Mouse (Mus musculus) brain, embryonic 14.5 days (tissue): ENCODE measurements at regions not wholly inside any gene's neighbourhood (a gene's known extent, or its start where the extent isn't known, plus 50 kb on each side); places are given as distances from the start of the nearest gene placed in this dataset.

Source experiments
- DNase-seq: peaks from one replicate; pipeline ENCODE4 v3.0.0-alpha.2; 2011; ENCODE audit warnings: low read depth
- CTCF ChIP-seq: fragments of 200-500 bp; IDR thresholded peaks from 2 replicates; pipeline ENCODE4 v1.5.1; 2012; ENCODE audit warnings: inconsistent platforms, mild to moderate bottlenecking, moderate library complexity, borderline replicate concordance; ENCODE audit not compliant: insufficient read depth, insufficient read length; ENCODE audit errors: extremely low read depth
- POLR2A ChIP-seq: fragments of 200-500 bp; IDR thresholded peaks from 2 replicates; pipeline ENCODE4 v1.6.1; 2012; ENCODE audit warnings: mild to moderate bottlenecking, inconsistent platforms, borderline replicate concordance; ENCODE audit not compliant: poor library complexity, insufficient read depth, insufficient read length, severe bottlenecking; ENCODE audit errors: extremely low read depth

GRCm38 (mm10) chr15:36427334-36427733 lies 580.2 kb downstream of the Zfp706 start:
- peak; percentile 15 for DNase-seq
- TF ChIP-seq POLR2A: no peak

DNA sequence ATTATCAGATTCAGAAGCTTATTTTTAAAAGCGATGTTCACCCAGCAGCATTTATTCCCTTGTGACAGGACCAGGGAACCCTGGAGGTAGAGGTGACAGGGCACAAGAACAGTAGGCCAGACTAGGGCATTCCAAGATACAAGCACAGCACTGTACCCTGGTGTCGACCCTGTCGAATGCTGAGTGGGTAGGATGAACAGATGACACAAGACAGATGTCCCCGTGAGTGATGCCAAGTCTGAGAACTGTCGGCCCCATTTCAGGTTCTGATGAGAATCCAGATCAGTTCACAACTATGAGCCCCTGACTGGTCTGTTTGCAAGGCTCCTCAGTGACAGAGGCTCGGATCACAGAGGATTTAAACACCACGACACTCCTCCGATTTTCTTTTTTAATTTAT lies 581.7 kb downstream of the Zfp706 start:
- peak; percentile 56 for DNase-seq
- TF ChIP-seq CTCF (no peak), POLR2A (no peak)

- no peak for DNase-seq
Measured at GRCm38 (mm10) chr15:36424047-36424446, 583.5 kb downstream of the Zfp706 start.

DNA sequence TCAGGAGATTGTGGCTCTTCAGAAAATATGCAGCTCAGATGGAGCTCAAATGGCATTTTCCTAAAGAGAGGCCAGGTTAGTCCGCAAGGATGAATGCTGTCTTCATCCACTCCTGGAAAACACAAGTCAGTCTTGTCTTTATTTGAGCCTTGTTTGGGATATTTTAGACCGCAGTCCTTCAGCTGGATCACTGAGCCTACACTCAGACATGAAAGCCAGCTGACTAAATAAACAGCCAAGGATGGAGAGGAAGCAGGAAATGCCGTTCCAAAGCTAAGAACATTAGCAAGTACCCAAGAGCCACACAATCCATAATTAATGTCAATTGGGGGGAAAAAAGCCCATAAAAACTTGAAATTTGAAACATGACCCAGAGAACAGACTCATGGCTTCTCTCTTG lies 584.8 kb downstream of the Zfp706 start:
- DNase-seq: no peak
- no peak for TF ChIP-seq POLR2A
- TF ChIP-seq CTCF: no peak

More at GRCm38 (mm10) chr15:36424047-36424446, 583.5 kb downstream of the Zfp706 start:
- TF ChIP-seq POLR2A (no peak), CTCF (no peak)

GRCm38 (mm10) chr15:36419943-36420480 lies 587.6 kb downstream of the Zfp706 start:
- TF ChIP-seq POLR2A: no peak
- no peak for TF ChIP-seq CTCF
- DNase-seq: no peak

GRCm38 (mm10) chr15:36417426-36417825 lies 590.1 kb downstream of the Zfp706 start:
- TF ChIP-seq CTCF (no peak), POLR2A (no peak)
- DNase-seq: no peak

DNA sequence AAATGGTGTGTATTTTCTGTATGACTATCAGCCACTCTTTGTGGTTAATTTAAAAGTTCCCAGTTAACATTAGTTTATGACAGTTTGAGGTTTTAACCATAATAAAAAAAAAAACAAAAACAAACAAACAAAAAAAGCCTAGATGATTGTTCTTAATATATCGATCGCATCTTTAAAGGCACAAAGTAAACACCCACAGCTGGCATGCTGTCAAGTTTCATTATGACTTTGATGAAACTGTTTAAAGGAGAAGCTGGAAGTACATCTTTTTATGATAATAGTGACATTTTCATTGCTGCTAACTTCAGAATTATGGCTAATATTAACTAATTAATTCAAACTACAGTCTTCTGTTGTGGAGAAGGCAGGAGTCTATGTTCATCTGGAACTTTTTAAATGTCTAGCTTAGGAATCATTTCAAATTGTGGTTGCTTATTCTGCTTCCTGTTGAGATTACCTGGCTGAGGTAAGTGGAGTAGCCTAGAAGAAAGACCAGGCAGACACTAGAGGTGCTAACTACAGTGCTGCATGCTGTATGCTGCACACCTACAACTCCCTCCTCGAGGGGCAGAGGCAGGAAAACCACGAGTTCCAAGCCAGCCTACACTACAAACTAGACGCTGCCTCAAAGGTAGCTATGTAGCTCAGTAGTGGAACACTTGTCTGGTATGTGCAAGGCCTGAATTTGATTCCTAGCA lies 591.9 kb downstream of the Zfp706 start:
- DNase-seq: no peak
- no peak for TF ChIP-seq CTCF
- TF ChIP-seq POLR2A: no peak

DNA sequence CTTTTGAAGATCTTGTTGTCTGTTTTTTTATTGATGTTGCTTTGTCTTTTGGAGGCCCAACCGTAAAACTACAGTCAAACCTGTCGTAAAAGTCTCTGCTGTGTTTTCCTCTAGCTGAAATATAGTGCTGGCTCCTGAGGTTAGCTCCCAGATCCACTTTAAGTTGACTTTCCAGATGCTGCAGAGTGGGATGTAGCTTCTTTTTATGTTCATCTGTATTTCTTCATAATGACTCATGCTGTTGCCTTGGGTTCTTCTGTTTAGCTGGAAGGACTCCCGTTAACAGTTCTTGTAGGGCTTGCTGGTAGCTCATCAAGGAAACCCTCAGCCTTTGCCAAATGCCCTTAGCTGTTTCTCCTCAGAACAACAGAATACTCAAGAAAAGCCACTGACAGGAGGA lies 595.6 kb downstream of the Zfp706 start:
- TF ChIP-seq POLR2A: no peak
- no peak for TF ChIP-seq CTCF
- no peak for DNase-seq

DNA sequence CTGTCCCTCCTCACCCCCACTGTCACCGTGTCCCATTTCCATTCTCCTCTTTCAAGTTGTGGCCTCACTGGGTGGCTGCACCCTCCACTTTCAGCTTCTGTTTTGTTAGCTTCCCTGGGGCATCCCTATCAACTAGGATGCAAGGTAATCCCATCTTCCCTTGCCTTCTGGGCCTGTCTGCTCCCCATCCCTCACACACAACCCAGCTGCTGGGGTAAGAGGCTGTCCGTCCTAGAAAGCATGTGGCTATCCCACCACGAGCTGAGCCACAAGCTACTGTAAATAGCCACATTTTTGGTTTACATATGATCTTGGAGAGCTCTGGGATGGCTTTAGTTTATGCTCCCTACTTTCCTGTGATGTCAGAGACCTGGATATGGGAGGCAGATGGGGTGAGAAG lies 602.1 kb downstream of the Zfp706 start:
- TF ChIP-seq CTCF (no peak), POLR2A (no peak)
- no peak for DNase-seq

- TF ChIP-seq CTCF (no peak), POLR2A (no peak)
- DNase-seq: no peak
Measured at GRCm38 (mm10) chr15:36403336-36404119, 604.0 kb downstream of the Zfp706 start.

- no peak for DNase-seq
- no peak for TF ChIP-seq POLR2A
- no peak for TF ChIP-seq CTCF
Measured at GRCm38 (mm10) chr15:36402051-36402450, 605.5 kb downstream of the Zfp706 start.

DNA sequence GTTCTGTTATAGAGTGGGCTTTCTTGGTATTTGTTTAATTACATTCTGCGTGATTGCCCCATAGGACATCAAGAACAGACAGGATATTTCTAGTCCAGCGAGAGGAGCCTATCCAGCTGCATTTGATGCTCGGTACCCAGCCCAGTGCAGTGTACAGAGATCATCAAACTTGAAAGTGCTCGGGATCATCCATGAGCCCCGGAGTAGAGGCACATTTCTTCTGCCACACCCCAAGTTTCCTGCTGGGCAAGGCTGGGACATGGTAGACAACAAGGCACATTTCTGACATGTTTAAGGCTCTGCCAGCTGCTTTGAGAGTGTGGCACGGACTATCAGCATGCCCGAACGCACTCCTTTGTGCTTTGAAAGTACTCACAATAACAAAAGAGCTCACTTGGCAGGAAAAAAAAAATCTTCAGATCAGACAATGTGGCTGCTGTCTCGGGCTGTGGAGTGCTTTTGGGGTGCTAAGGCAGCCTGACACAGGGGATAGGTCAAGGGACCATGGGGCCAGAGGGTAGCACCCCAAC lies 607.2 kb downstream of the Zfp706 start:
- peak; percentile 66 for DNase-seq
- TF ChIP-seq CTCF: no peak

DNA sequence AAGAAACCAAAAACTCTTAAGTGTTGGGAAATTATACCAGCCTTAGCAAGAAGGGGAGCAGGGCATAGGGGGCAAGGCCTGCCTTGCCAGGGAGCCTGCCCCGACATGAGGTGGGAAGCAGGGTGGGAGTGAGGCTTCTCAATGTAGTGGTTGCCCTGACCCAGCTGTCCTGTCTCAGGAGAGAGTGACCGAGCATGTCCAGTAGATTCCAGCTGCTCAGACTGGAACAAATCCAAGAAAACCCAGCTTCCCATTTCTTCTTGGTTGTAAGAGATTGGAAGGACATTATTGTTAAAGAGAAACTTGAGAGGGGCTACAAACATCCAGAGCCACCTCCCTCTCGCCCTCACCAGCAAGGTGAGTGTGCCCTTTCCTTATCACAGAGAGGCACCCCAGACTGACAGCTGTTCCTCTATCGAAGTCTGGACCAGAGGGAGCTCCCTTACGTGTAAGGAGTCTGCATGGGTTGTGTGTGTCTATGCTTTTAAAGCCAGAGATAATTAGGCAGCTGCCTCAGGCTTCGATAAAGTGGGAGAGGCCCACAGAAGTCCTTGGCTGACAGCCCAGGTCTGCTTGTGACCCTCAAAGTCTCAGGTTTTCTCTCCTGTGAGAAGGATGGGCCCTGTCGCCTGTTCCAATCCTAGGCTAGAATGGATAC lies 608.1 kb downstream of the Zfp706 start:
- TF ChIP-seq CTCF: no peak
- TF ChIP-seq POLR2A: no peak
- DNase-seq: peak; percentile 76
